Mouse (Mus musculus): ENCODE results near the gene Kazald1. TPM values are rescaled to one million over a fixed set of nuclear protein-coding genes. Genes with fewer than 3 reads are reported as not detected.

Kazald1 gene
- polyA plus RNA-seq, 1 experiment from 2014 or later, result 20.4 TPM

Other genes starting within 250 kb of the Kazald1 start
- gene Slf2, start 144.1 kb upstream of the Kazald1 start, polyA plus RNA-seq (2015; fragmentation: Nextera tagmentation; extraction: Ambion mirVana), result 37.8 and 41.5 TPM in 2 replicates
- gene Sema4g, start 86.1 kb upstream of the Kazald1 start, polyA plus RNA-seq (2015; fragmentation: Nextera tagmentation; extraction: Ambion mirVana), result 6.9 and 7.4 TPM in 2 replicates
- gene Twnk, start 69.6 kb upstream of the Kazald1 start, polyA plus RNA-seq (2015; fragmentation: Nextera tagmentation; extraction: Ambion mirVana), result 22.7 and 24.1 TPM in 2 replicates
- gene Mrpl43, start 68.8 kb upstream of the Kazald1 start, polyA plus RNA-seq (2015; fragmentation: Nextera tagmentation; extraction: Ambion mirVana), result 69.2 and 76.3 TPM in 2 replicates
- gene Lzts2, start 60.8 kb upstream of the Kazald1 start, polyA plus RNA-seq (2015; fragmentation: Nextera tagmentation; extraction: Ambion mirVana), result 68.8 and 68.9 TPM in 2 replicates
- 0.41 and 0.56 TPM in 2 replicates for gene Pdzd7, start 29.5 kb upstream of the Kazald1 start, polyA plus RNA-seq (2015; fragmentation: Nextera tagmentation; extraction: Ambion mirVana)
- 26.0 and 26.5 TPM in 2 replicates for gene Sfxn3, start 27.7 kb upstream of the Kazald1 start, polyA plus RNA-seq (2015; fragmentation: Nextera tagmentation; extraction: Ambion mirVana)
- gene Tlx1, start 75.4 kb downstream of the Kazald1 start, polyA plus RNA-seq (2015; fragmentation: Nextera tagmentation; extraction: Ambion mirVana), result 0.38 and 1.1 TPM in 2 replicates
- gene Lbx1, start 160.6 kb downstream of the Kazald1 start, polyA plus RNA-seq (2015; fragmentation: Nextera tagmentation; extraction: Ambion mirVana), result 1.4 and 1.5 TPM in 2 replicates